Mouse (Mus musculus): Measurements from ENCODE around the gene Fam3b. TPM values are rescaled to one million over a fixed set of nuclear protein-coding genes. Genes with fewer than 3 reads are reported as not detected.

Gene Fam3b
- polyA plus RNA-seq, 1 experiment from 2014 or later: not detected

- Histone ChIP-seq H3K27me3 (replicated peaks; ENCODE audit: control insufficient read depth, insufficient read depth, low read length) (no peaks in the 10 kb centered on the region), H3K9me3 (replicated peaks; ENCODE audit: control insufficient read depth, low read length) (no peaks in the 10 kb centered on the region), H3K27ac (ENCODE audit: low read depth, low read length) (no peak overlapping the region), H3K9ac (ENCODE audit: low read length) (no peak overlapping the region), H3K4me2 (ENCODE audit: low read length) (no peak overlapping the region), H3K36me3 (ENCODE audit: control insufficient read depth, insufficient read depth, low read length) (no peaks in the 10 kb centered on the region), H3K4me3 (ENCODE audit: low read depth, low read length) (no peak overlapping the region), H3K4me1 (ENCODE audit: control insufficient read depth, insufficient read depth, low read length) (no peaks in the 10 kb centered on the region)
- no peak for ATAC-seq
- WGBS: 91% methylated on average over 7 of the region's 7 CpGs
- no peak for DNase-seq (ENCODE audit: low spot score)
These were observed 13.7 kb downstream of the Fam3b start for GRCm38 (mm10) chr16:97500901-97501300.

- ATAC-seq: no peak
- Histone ChIP-seq H3K4me3 (ENCODE audit: low read depth, low read length) (no peak overlapping the region), H3K9ac (ENCODE audit: low read length) (no peak overlapping the region), H3K27me3 (replicated peaks; ENCODE audit: control insufficient read depth, insufficient read depth, low read length) (no peaks in the 10 kb centered on the region), H3K36me3 (ENCODE audit: control insufficient read depth, insufficient read depth, low read length) (no peaks in the 10 kb centered on the region), H3K4me2 (ENCODE audit: low read length) (no peak overlapping the region), H3K9me3 (replicated peaks; ENCODE audit: control insufficient read depth, low read length) (no peaks in the 10 kb centered on the region), H3K27ac (ENCODE audit: low read depth, low read length) (no peak overlapping the region), H3K4me1 (ENCODE audit: control insufficient read depth, insufficient read depth, low read length) (no peaks in the 10 kb centered on the region)
- no peak for DNase-seq (ENCODE audit: low spot score)
- 91% methylated on average over 7 of the region's 7 CpGs for WGBS
These were observed 15.2 kb downstream of the Fam3b start for GRCm38 (mm10) chr16:97499450-97499849.

GRCm38 (mm10) chr16:97498139-97498538 lies 16.5 kb downstream of the Fam3b start:
- ATAC-seq: no peak
- Histone ChIP-seq H3K9me3 (replicated peaks; ENCODE audit: control insufficient read depth, low read length) (no peaks in the 10 kb centered on the region), H3K27ac (ENCODE audit: low read depth, low read length) (no peak overlapping the region), H3K36me3 (ENCODE audit: control insufficient read depth, insufficient read depth, low read length) (no peaks in the 10 kb centered on the region), H3K4me1 (ENCODE audit: control insufficient read depth, insufficient read depth, low read length) (no peaks in the 10 kb centered on the region), H3K27me3 (replicated peaks; ENCODE audit: control insufficient read depth, insufficient read depth, low read length) (no peaks in the 10 kb centered on the region), H3K4me3 (ENCODE audit: low read depth, low read length) (no peak overlapping the region), H3K9ac (ENCODE audit: low read length) (no peak overlapping the region), H3K4me2 (ENCODE audit: low read length) (no peak overlapping the region)
- WGBS: 90% methylated on average over 3 of the region's 3 CpGs
- DNase-seq (ENCODE audit: low spot score): no peak

GRCm38 (mm10) chr16:97497682-97498081 lies 16.9 kb downstream of the Fam3b start:
- no peak for ATAC-seq
- Histone ChIP-seq H3K4me2 (ENCODE audit: low read length) (no peak overlapping the region), H3K27me3 (replicated peaks; ENCODE audit: control insufficient read depth, insufficient read depth, low read length) (no peaks in the 10 kb centered on the region), H3K4me3 (ENCODE audit: low read depth, low read length) (no peak overlapping the region), H3K36me3 (ENCODE audit: control insufficient read depth, insufficient read depth, low read length) (no peaks in the 10 kb centered on the region), H3K4me1 (ENCODE audit: control insufficient read depth, insufficient read depth, low read length) (no peaks in the 10 kb centered on the region), H3K9ac (ENCODE audit: low read length) (no peak overlapping the region), H3K27ac (ENCODE audit: low read depth, low read length) (no peak overlapping the region), H3K9me3 (replicated peaks; ENCODE audit: control insufficient read depth, low read length) (no peaks in the 10 kb centered on the region)
- WGBS: 69% methylated on average over 5 of the region's 5 CpGs
- no peak for DNase-seq (ENCODE audit: low spot score)

GRCm38 (mm10) chr16:97496026-97496425 lies 18.6 kb downstream of the Fam3b start:
- ATAC-seq (no peak), DNase-seq (ENCODE audit: low spot score) (no peak)
- Histone ChIP-seq H3K36me3 (ENCODE audit: control insufficient read depth, insufficient read depth, low read length) (no peaks in the 10 kb centered on the region), H3K9ac (ENCODE audit: low read length) (no peak overlapping the region), H3K4me2 (ENCODE audit: low read length) (no peak overlapping the region), H3K4me3 (ENCODE audit: low read depth, low read length) (no peak overlapping the region), H3K9me3 (replicated peaks; ENCODE audit: control insufficient read depth, low read length) (no peaks in the 10 kb centered on the region), H3K4me1 (ENCODE audit: control insufficient read depth, insufficient read depth, low read length) (no peaks in the 10 kb centered on the region), H3K27me3 (replicated peaks; ENCODE audit: control insufficient read depth, insufficient read depth, low read length) (no peaks in the 10 kb centered on the region), H3K27ac (ENCODE audit: low read depth, low read length) (no peak overlapping the region)
- WGBS: 44% methylated on average over 3 of the region's 3 CpGs

GRCm38 (mm10) chr16:97492369-97492768 lies 22.2 kb downstream of the Fam3b start:
- Histone ChIP-seq H3K4me3 (ENCODE audit: low read depth, low read length) (no peak overlapping the region), H3K9me3 (replicated peaks; ENCODE audit: control insufficient read depth, low read length) (no peaks in the 10 kb centered on the region), H3K27ac (ENCODE audit: low read depth, low read length) (no peak overlapping the region), H3K27me3 (replicated peaks; ENCODE audit: control insufficient read depth, insufficient read depth, low read length) (no peaks in the 10 kb centered on the region), H3K9ac (ENCODE audit: low read length) (no peak overlapping the region), H3K4me1 (ENCODE audit: control insufficient read depth, insufficient read depth, low read length) (no peaks in the 10 kb centered on the region), H3K4me2 (ENCODE audit: low read length) (no peak overlapping the region), H3K36me3 (ENCODE audit: control insufficient read depth, insufficient read depth, low read length) (no peaks in the 10 kb centered on the region)
- no peak for ATAC-seq
- DNase-seq (ENCODE audit: low spot score): no peak
- 93% methylated on average over 1 of the region's 1 CpGs for WGBS

- Histone ChIP-seq H3K9ac (ENCODE audit: low read length) (no peak overlapping the region), H3K27me3 (replicated peaks; ENCODE audit: control insufficient read depth, insufficient read depth, low read length) (no peaks in the 10 kb centered on the region), H3K27ac (ENCODE audit: low read depth, low read length) (no peak overlapping the region), H3K9me3 (replicated peaks; ENCODE audit: control insufficient read depth, low read length) (no peaks in the 10 kb centered on the region), H3K4me3 (ENCODE audit: low read depth, low read length) (no peak overlapping the region), H3K4me1 (ENCODE audit: control insufficient read depth, insufficient read depth, low read length) (no peaks in the 10 kb centered on the region), H3K4me2 (ENCODE audit: low read length) (no peak overlapping the region), H3K36me3 (ENCODE audit: control insufficient read depth, insufficient read depth, low read length) (no peaks in the 10 kb centered on the region)
- 83% methylated on average over 2 of the region's 2 CpGs for WGBS
- DNase-seq (ENCODE audit: low spot score) (no peak), ATAC-seq (no peak)
These were observed 36.0 kb downstream of the Fam3b start for GRCm38 (mm10) chr16:97478655-97479054.

- ATAC-seq: no peak
- Histone ChIP-seq H3K9me3 (replicated peaks; ENCODE audit: control insufficient read depth, low read length) (no peaks in the 10 kb centered on the region), H3K27me3 (replicated peaks; ENCODE audit: control insufficient read depth, insufficient read depth, low read length) (no peaks in the 10 kb centered on the region), H3K4me1 (ENCODE audit: control insufficient read depth, insufficient read depth, low read length) (no peaks in the 10 kb centered on the region), H3K36me3 (ENCODE audit: control insufficient read depth, insufficient read depth, low read length) (no peaks in the 10 kb centered on the region), H3K4me2 (ENCODE audit: low read length) (no peak overlapping the region), H3K9ac (ENCODE audit: low read length) (no peak overlapping the region), H3K4me3 (ENCODE audit: low read depth, low read length) (no peak overlapping the region), H3K27ac (ENCODE audit: low read depth, low read length) (no peak overlapping the region)
- WGBS: 84% methylated on average over 1 of the region's 1 CpGs
- no peak for DNase-seq (ENCODE audit: low spot score)
These were observed 38.1 kb downstream of the Fam3b start for GRCm38 (mm10) chr16:97476524-97476923.

- no peaks in the 10 kb centered on the region for H3K27me3 ChIP-seq (replicated peaks; ENCODE audit: control insufficient read depth, insufficient read depth, low read length)
- no peaks in the 10 kb centered on the region for H3K9me3 ChIP-seq (replicated peaks; ENCODE audit: control insufficient read depth, low read length)
- no peak for DNase-seq (ENCODE audit: low spot score)
- H3K36me3 ChIP-seq (ENCODE audit: control insufficient read depth, insufficient read depth, low read length): no peaks in the 10 kb centered on the region
- no peak overlapping the region for H3K9ac ChIP-seq (ENCODE audit: low read length)
- H3K4me3 ChIP-seq (ENCODE audit: low read depth, low read length): no peak overlapping the region
- H3K27ac ChIP-seq (ENCODE audit: low read depth, low read length): no peak overlapping the region
- WGBS: 92% methylated on average over 3 of the region's 3 CpGs
- no peaks in the 10 kb centered on the region for H3K4me1 ChIP-seq (ENCODE audit: control insufficient read depth, insufficient read depth, low read length)
- H3K4me2 ChIP-seq (ENCODE audit: low read length): no peak overlapping the region
- ATAC-seq: no peak
These were observed 39.0 kb downstream of the Fam3b start for GRCm38 (mm10) chr16:97475581-97475980.

Measured in forebrain, embryonic 14.5 days (tissue).